Mouse (Mus musculus) liver, embryonic 15.5 days (tissue): ENCODE data around the gene Zfp341. TPM values are rescaled to one million over a fixed set of nuclear protein-coding genes. Genes with fewer than 3 reads are reported as not detected.

Source experiments
- ATAC-seq: fragments of 200-750 bp; cut with Nextera tagmentation; 2 replicates; pipeline ENCODE4 v1.8.0; 2017; ENCODE audit warnings: moderate number of reproducible peaks, mild to moderate bottlenecking, moderate library complexity; ENCODE audit not compliant: insufficient read depth
- H3K27ac ChIP-seq: fragments of 300-500 bp; sonication (generic); replicated peaks from 2 replicates; pipeline ENCODE4 v1.5.1; 2015; ENCODE audit warnings: mild to moderate bottlenecking, inconsistent platforms
- H3K27me3 ChIP-seq: fragments of 300-500 bp; sonication (generic); 2 replicates; pipeline ENCODE4 v1.6.1; 2015; ENCODE audit warnings: mild to moderate bottlenecking, inconsistent platforms
- H3K36me3 ChIP-seq: fragments of 300-500 bp; sonication (generic); replicated peaks from 2 replicates; pipeline ENCODE4 v1.6.1; 2015; ENCODE audit warnings: moderate library complexity, mild to moderate bottlenecking, inconsistent platforms
- H3K4me1 ChIP-seq: fragments of 300-500 bp; sonication (generic); replicated peaks from 2 replicates; pipeline ENCODE4 v1.6.1; 2015; ENCODE audit warnings: inconsistent platforms
- H3K4me2 ChIP-seq: fragments of 300-500 bp; sonication (generic); 2 replicates; pipeline ENCODE4 v1.6.1; 2015; ENCODE audit warnings: moderate library complexity, mild to moderate bottlenecking, inconsistent platforms
- H3K4me3 ChIP-seq: fragments of 300-500 bp; sonication (generic); replicated peaks from 2 replicates; pipeline ENCODE4 v1.5.1; 2015; ENCODE audit warnings: mild to moderate bottlenecking, inconsistent platforms
- H3K9ac ChIP-seq: fragments of 300-500 bp; sonication (generic); 2 replicates; pipeline ENCODE4 v1.6.1; 2015; ENCODE audit warnings: moderate library complexity, mild to moderate bottlenecking, inconsistent platforms
- H3K9me3 ChIP-seq: fragments of 300-500 bp; sonication (generic); replicated peaks from 2 replicates; pipeline ENCODE4 v1.6.1; 2016; ENCODE audit warnings: inconsistent platforms
- WGBS: fragments of 180-500 bp; shearing (Covaris S2); methylation state at CpG from one replicate; pipeline ENCODE4 v1.1.7; 2015; ENCODE audit warnings: mixed read lengths; ENCODE audit not compliant: insufficient replicate concordance; 5-methylcytosine and 5-hydroxymethylcytosine counted together
- polyA plus RNA-seq: library from polyadenylated mRNA; unstranded; fragments of >200 nt; fragmentation: Nextera tagmentation; extraction: Ambion mirVana; gene quantifications from 2 replicates; pipeline ENCODE4 v1.2.1, GENCODE M21; 2015

Gene Zfp341
- polyA plus RNA-seq, 1 experiment from 2014 or later: 2.6 TPM

DNA sequence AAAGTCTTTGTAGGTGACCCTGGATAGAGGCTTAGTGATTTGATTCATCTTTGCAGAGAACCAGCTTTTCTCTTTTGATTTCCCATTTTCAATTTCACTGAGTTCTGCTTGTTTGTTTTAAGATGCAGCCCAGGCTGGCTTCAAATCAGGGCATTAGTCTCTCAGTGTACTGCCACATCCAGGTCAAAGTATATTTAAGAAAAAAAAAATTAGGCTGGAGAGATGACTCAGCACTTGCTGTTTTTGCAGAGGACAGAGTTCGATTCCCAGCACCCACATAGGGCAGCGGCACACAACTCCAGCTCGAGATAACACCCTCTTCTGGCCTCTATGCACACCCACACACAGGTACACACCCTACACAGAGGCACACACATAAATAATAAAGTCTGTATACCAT lies 21.9 kb upstream of the Zfp341 start:
- Histone ChIP-seq H3K27ac (no peak overlapping the region), H3K9me3 (no peaks in the 10 kb centered on the region), H3K27me3 (no peaks in the 10 kb centered on the region), H3K4me3 (no peak overlapping the region), H3K4me2 (no peak overlapping the region), H3K36me3 (peaks cover 66% of the 10 kb centered on the region), H3K9ac (no peak overlapping the region), H3K4me1 (no peaks in the 10 kb centered on the region; the same call in 1 of the 2 replicates)
- WGBS: 60% methylated on average over 3 of the region's 3 CpGs
- no peak for ATAC-seq

- Histone ChIP-seq H3K4me2 (no peak overlapping the region), H3K4me3 (no peak overlapping the region), H3K36me3 (peaks cover 48% of the 10 kb centered on the region), H3K9me3 (no peaks in the 10 kb centered on the region), H3K4me1 (peaks cover 8% of the 10 kb centered on the region; the same call in 1 of the 2 replicates), H3K27ac (no peak overlapping the region), H3K27me3 (no peaks in the 10 kb centered on the region), H3K9ac (no peak overlapping the region)
- WGBS: 50% methylated on average over 3 of the region's 3 CpGs
- no peak for ATAC-seq
Observed at GRCm38 (mm10) chr2:154593025-154593424, 20.1 kb upstream of the Zfp341 start.

DNA sequence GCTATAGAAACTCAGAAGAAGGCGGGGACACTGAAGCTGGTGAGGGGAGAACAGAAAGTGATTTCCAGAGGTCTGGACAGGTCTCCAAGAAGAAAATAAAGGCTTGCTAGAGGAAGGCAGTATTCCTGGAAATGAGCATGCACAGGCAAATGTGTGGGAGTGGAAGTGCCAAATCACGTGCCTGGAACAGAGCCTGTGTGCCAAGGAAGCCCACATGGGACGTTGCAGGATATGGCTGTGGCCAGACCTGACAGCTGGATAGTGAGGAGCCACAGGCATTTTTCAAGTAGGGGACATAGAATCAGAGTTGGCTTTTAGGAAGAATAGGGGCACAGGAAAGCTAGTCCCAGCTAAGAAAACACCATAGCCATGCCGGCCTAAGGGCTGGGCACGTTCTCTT lies 17.3 kb upstream of the Zfp341 start:
- ATAC-seq: no peak
- Histone ChIP-seq H3K9me3 (no peaks in the 10 kb centered on the region), H3K27me3 (no peaks in the 10 kb centered on the region), H3K4me3 (no peak overlapping the region), H3K27ac (no peak overlapping the region), H3K4me2 (no peak overlapping the region), H3K36me3 (peaks cover 47% of the 10 kb centered on the region), H3K4me1 (peaks cover 8% of the 10 kb centered on the region), H3K9ac (no peak overlapping the region)
- WGBS: 75% methylated on average over 5 of the region's 5 CpGs

DNA sequence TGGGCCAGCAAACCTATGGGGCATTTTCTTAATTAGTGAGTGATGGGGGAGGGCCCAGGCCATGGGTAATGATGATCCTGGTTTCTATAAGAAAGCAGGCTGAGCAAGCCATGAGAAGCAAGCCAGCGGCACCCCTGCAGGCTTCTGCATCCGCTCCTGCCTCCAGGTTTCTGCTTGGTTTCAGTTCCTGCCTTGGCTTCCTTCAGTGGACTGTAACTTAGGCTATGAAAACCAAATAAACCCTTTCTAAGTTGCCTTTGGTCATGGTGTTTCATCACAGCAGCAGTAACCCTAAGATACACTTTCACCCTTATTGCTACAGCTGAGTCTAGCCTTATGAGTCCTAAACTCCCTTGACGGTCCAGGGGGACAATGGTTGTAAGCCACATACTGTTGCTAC lies 15.7 kb upstream of the Zfp341 start:
- peaks cover 19% of the 10 kb centered on the region for H3K4me1 ChIP-seq
- H3K27ac ChIP-seq: no peak overlapping the region
- H3K9ac ChIP-seq: no peak overlapping the region
- H3K4me3 ChIP-seq: no peak overlapping the region
- peaks cover 41% of the 10 kb centered on the region for H3K36me3 ChIP-seq
- H3K4me2 ChIP-seq: no peak overlapping the region
- no peak for ATAC-seq
- no peaks in the 10 kb centered on the region for H3K27me3 ChIP-seq
- 73% methylated on average over 3 of the region's 3 CpGs for WGBS
- no peaks in the 10 kb centered on the region for H3K9me3 ChIP-seq

DNA sequence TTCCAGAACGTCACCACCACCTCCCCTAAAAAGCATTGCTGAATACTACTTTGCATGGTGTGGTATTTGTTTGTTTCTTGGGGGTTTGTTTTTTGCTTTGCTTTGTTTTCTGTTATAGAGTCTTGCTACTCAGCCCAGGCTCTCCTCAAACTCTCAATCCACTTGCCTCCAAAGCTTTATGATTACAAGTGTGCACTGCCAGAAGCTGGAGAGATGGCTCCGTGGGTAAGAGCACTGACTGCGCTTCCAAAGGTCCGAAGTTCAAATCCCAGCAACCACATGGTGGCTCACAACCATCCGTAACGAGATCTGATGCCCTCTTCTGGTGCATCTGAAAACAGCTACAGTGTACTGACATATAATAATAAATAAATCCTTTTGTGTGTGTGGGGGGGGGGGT lies 12.5 kb upstream of the Zfp341 start:
- Histone ChIP-seq H3K4me1 (peaks cover 46% of the 10 kb centered on the region), H3K9ac (no peak overlapping the region), H3K4me3 (no peak overlapping the region), H3K9me3 (no peaks in the 10 kb centered on the region), H3K27me3 (no peaks in the 10 kb centered on the region), H3K36me3 (peaks cover 10% of the 10 kb centered on the region), H3K4me2 (no peak overlapping the region), H3K27ac (no peak overlapping the region)
- ATAC-seq: no peak
- WGBS: 67% methylated on average over 6 of the region's 6 CpGs

GRCm38 (mm10) chr2:154601324-154601723 lies 11.8 kb upstream of the Zfp341 start:
- H3K9me3 ChIP-seq: no peaks in the 10 kb centered on the region
- H3K4me2 ChIP-seq: peak overlapping the region; percentile 18
- no peaks in the 10 kb centered on the region for H3K27me3 ChIP-seq
- H3K4me1 ChIP-seq: peaks cover 50% of the 10 kb centered on the region
- 53% methylated on average over 3 of the region's 3 CpGs for WGBS
- H3K4me3 ChIP-seq: no peak overlapping the region
- no peak for ATAC-seq
- peak overlapping the region; percentile 48; the same call in 1 of the 2 replicates for H3K27ac ChIP-seq
- H3K36me3 ChIP-seq: peaks cover 3% of the 10 kb centered on the region; the same call in 1 of the 2 replicates
- no peak overlapping the region for H3K9ac ChIP-seq

GRCm38 (mm10) chr2:154603007-154603637 lies 10.0 kb upstream of the Zfp341 start:
- ATAC-seq: peak; percentile 1
- Histone ChIP-seq H3K4me3 (peak overlapping the region; percentile 70), H3K36me3 (0 out of 2 replicates have a peak, but pooled peaks cover 3% of the 10 kb centered on the region)

GRCm38 (mm10) chr2:154603638-154604153 lies 9.4 kb upstream of the Zfp341 start, which contains the start of gene Pxmp4:
Gene Pxmp4 (minus strand): TSS chr2:154603708.
- H3K4me3 ChIP-seq: peak within 1 kb of the TSS; percentile 70
- peaks cover 4% of the 10 kb centered on the region; the same call in 1 of the 2 replicates for H3K27me3 ChIP-seq
- peak; percentile 100 for ATAC-seq
- peak within 1 kb of the TSS; percentile 93 for H3K27ac ChIP-seq
- peak within 1 kb of the TSS; percentile 83 for H3K9ac ChIP-seq
- peak within 1 kb of the TSS; percentile 82 for H3K4me2 ChIP-seq
- 0% methylated on average over 13 of the region's 13 CpGs for WGBS
- no peaks in the 10 kb centered on the region for H3K9me3 ChIP-seq
- peaks cover 44% of the 10 kb centered on the region for H3K4me1 ChIP-seq
- H3K36me3 ChIP-seq: 0 out of 2 replicates have a peak, but pooled peaks cover 3% of the 10 kb centered on the region

More at GRCm38 (mm10) chr2:154603007-154603637, 10.0 kb upstream of the Zfp341 start:
- H3K4me1 ChIP-seq: peaks cover 42% of the 10 kb centered on the region
- peak overlapping the region; percentile 83 for H3K9ac ChIP-seq
- H3K4me2 ChIP-seq: peak overlapping the region; percentile 71
- H3K27ac ChIP-seq: peak overlapping the region; percentile 89
- H3K9me3 ChIP-seq: no peaks in the 10 kb centered on the region
- no peaks in the 10 kb centered on the region for H3K27me3 ChIP-seq
- 4% methylated on average over 22 of the region's 22 CpGs for WGBS

DNA sequence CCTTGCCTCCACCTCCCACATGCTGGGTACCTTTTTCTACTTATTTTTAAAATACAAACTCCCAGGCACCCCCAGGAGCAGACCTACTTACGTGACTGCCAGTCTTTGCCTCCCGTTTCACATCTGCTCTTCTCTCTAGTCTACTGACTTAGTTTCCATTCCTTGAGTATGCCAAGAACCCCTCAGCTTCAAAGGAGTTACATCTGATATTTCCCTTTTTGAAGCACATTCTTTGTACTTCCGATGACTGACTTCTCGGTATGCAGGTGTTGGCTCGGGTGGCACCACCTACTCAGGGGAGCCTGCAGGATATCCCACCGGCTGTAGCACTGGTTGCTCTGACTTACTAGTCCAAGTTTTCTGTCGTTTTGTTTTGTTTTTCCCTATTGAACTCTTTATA lies 8.9 kb upstream of the Zfp341 start:
- Histone ChIP-seq H3K9me3 (no peaks in the 10 kb centered on the region), H3K27me3 (peaks cover 7% of the 10 kb centered on the region; the same call in 1 of the 2 replicates), H3K36me3 (0 out of 2 replicates have a peak, but pooled peaks cover 3% of the 10 kb centered on the region), H3K4me3 (peak overlapping the region; percentile 57), H3K4me1 (peaks cover 49% of the 10 kb centered on the region), H3K9ac (peak overlapping the region; percentile 63), H3K27ac (peak overlapping the region; percentile 93), H3K4me2 (peak overlapping the region; percentile 82)
- WGBS: 12% methylated on average over 7 of the region's 7 CpGs
- ATAC-seq: no peak

GRCm38 (mm10) chr2:154606965-154607364 lies 6.1 kb upstream of the Zfp341 start:
- WGBS: 70% methylated on average over 1 of the region's 1 CpGs
- Histone ChIP-seq H3K27me3 (peaks cover 7% of the 10 kb centered on the region; the same call in 1 of the 2 replicates), H3K9me3 (no peaks in the 10 kb centered on the region), H3K27ac (no peak overlapping the region), H3K4me3 (no peak overlapping the region), H3K9ac (no peak overlapping the region), H3K36me3 (no peaks in the 10 kb centered on the region), H3K4me1 (peaks cover 59% of the 10 kb centered on the region), H3K4me2 (no peak overlapping the region)
- no peak for ATAC-seq

- H3K9ac ChIP-seq: no peak overlapping the region
Observed at GRCm38 (mm10) chr2:154609050-154609767, 3.9 kb upstream of the Zfp341 start.

More at GRCm38 (mm10) chr2:154609050-154609767, 3.9 kb upstream of the Zfp341 start:
- 39% methylated on average over 10 of the region's 10 CpGs for WGBS
- Histone ChIP-seq H3K9me3 (no peaks in the 10 kb centered on the region), H3K4me2 (no peak overlapping the region), H3K4me3 (no peak overlapping the region), H3K4me1 (peaks cover 63% of the 10 kb centered on the region), H3K27ac (no peak overlapping the region), H3K27me3 (peaks cover 7% of the 10 kb centered on the region; the same call in 1 of the 2 replicates), H3K36me3 (no peaks in the 10 kb centered on the region)
- no peak for ATAC-seq
